Mouse (Mus musculus) liver, embryonic 12.5 days (tissue): ENCODE measurements around the gene Dusp13. TPM values are rescaled to one million over a fixed set of nuclear protein-coding genes. Genes with fewer than 3 reads are reported as not detected.

Experiments
- ATAC-seq: fragments of 200-750 bp; cut with Nextera tagmentation; 2 replicates; pipeline ENCODE4 v1.8.0; 2017; ENCODE audit warnings: moderate number of reproducible peaks, mild to moderate bottlenecking, moderate library complexity
- H3K27ac ChIP-seq: fragments of 300-500 bp; sonication (generic); 2 replicates; pipeline ENCODE4 v1.5.1; 2016; ENCODE audit warnings: mild to moderate bottlenecking
- H3K27me3 ChIP-seq: fragments of 300-500 bp; sonication (generic); replicated peaks from 2 replicates; pipeline ENCODE4 v1.6.1; 2016; ENCODE audit warnings: mild to moderate bottlenecking, moderate library complexity
- H3K36me3 ChIP-seq: fragments of 300-500 bp; sonication (generic); 2 replicates; pipeline ENCODE4 v1.6.1; 2016; ENCODE audit warnings: mild to moderate bottlenecking, moderate library complexity
- H3K4me1 ChIP-seq: fragments of 300-500 bp; sonication (generic); 2 replicates; pipeline ENCODE4 v1.6.1; 2016
- H3K4me2 ChIP-seq: fragments of 300-500 bp; sonication (generic); 2 replicates; pipeline ENCODE4 v1.6.1; 2016; ENCODE audit warnings: mild to moderate bottlenecking, moderate library complexity
- H3K4me3 ChIP-seq: fragments of 300-500 bp; sonication (generic); 2 replicates; pipeline ENCODE4 v1.5.1; 2016; ENCODE audit warnings: mild to moderate bottlenecking, moderate library complexity
- H3K9ac ChIP-seq: fragments of 300-500 bp; sonication (generic); 2 replicates; pipeline ENCODE4 v1.6.1; 2016; ENCODE audit warnings: mild to moderate bottlenecking, moderate library complexity
- H3K9me3 ChIP-seq: fragments of 300-500 bp; sonication (generic); replicated peaks from 2 replicates; pipeline ENCODE4 v1.6.1; 2016; ENCODE audit warnings: mild to moderate bottlenecking, moderate library complexity
- WGBS: fragments of 180-500 bp; shearing (Covaris S2); methylation state at CpG from one replicate; pipeline ENCODE4 v1.1.7; 2016; ENCODE audit not compliant: insufficient replicate concordance; 5-methylcytosine and 5-hydroxymethylcytosine counted together
- polyA plus RNA-seq: library from polyadenylated mRNA; unstranded; fragments of >200 nt; fragmentation: Nextera tagmentation; extraction: Ambion mirVana; gene quantifications from 2 replicates; pipeline ENCODE4 v1.2.1, GENCODE M21; 2016

Dusp13 gene
- polyA plus RNA-seq, 1 experiment from 2014 or later = not detected

- Histone ChIP-seq H3K27ac (no peak overlapping the region), H3K27me3 (0 out of 2 replicates have a peak, but pooled peaks cover 6% of the 10 kb centered on the region), H3K9me3 (no peaks in the 10 kb centered on the region), H3K4me3 (no peak overlapping the region), H3K4me2 (no peak overlapping the region), H3K4me1 (no peaks in the 10 kb centered on the region), H3K9ac (no peak overlapping the region), H3K36me3 (no peaks in the 10 kb centered on the region)
- ATAC-seq = no peak
- WGBS = 62% methylated on average over 4 of the region's 4 CpGs
These were observed 30.4 kb downstream of the Dusp13 start for GRCm38 (mm10) chr14:21720430-21721205.

GRCm38 (mm10) chr14:21719646-21720383 lies 31.2 kb downstream of the Dusp13 start:
- Histone ChIP-seq H3K9me3 (no peaks in the 10 kb centered on the region), H3K4me1 (no peaks in the 10 kb centered on the region), H3K27me3 (0 out of 2 replicates have a peak, but pooled peaks cover 3% of the 10 kb centered on the region), H3K27ac (no peak overlapping the region), H3K4me3 (no peak overlapping the region), H3K9ac (no peak overlapping the region), H3K36me3 (no peaks in the 10 kb centered on the region), H3K4me2 (no peak overlapping the region)
- WGBS = 44% methylated on average over 17 of the region's 17 CpGs
- ATAC-seq = no peak

GRCm38 (mm10) chr14:21714486-21714885 lies 36.5 kb downstream of the Dusp13 start, which contains the start of gene Dupd1:
TSS of gene Dupd1 (minus strand) at chr14:21714576.
- 56% methylated on average over 5 of the region's 5 CpGs for WGBS
- Histone ChIP-seq H3K27ac (no peak within 1 kb of the TSS), H3K9ac (no peak within 1 kb of the TSS), H3K9me3 (no peaks in the 10 kb centered on the region), H3K36me3 (no peaks in the 10 kb centered on the region), H3K27me3 (no peaks in the 10 kb centered on the region; the same call in 1 of the 2 replicates), H3K4me2 (no peak within 1 kb of the TSS), H3K4me1 (0 out of 2 replicates have a peak, but pooled peaks cover 5% of the 10 kb centered on the region), H3K4me3 (no peak within 1 kb of the TSS)
- no peak for ATAC-seq

- Histone ChIP-seq H3K4me1 (0 out of 2 replicates have a peak, but pooled peaks cover 5% of the 10 kb centered on the region), H3K4me2 (no peak overlapping the region), H3K27me3 (peaks cover 10% of the 10 kb centered on the region; the same call in 1 of the 2 replicates), H3K4me3 (no peak overlapping the region), H3K27ac (no peak overlapping the region), H3K9ac (no peak overlapping the region), H3K36me3 (no peaks in the 10 kb centered on the region), H3K9me3 (no peaks in the 10 kb centered on the region)
- 70% methylated on average over 2 of the region's 2 CpGs for WGBS
- ATAC-seq = no peak
These were observed 39.8 kb downstream of the Dusp13 start for GRCm38 (mm10) chr14:21711231-21711630.

GRCm38 (mm10) chr14:21709545-21709944 lies 41.4 kb downstream of the Dusp13 start:
- no peak for ATAC-seq
- no peak overlapping the region for H3K27ac ChIP-seq
- WGBS = 67% methylated on average over 2 of the region's 2 CpGs

GRCm38 (mm10) chr14:21706759-21707571 lies 44.0 kb downstream of the Dusp13 start:
- Histone ChIP-seq H3K4me2 (no peak overlapping the region), H3K4me3 (no peak overlapping the region), H3K4me1 (0 out of 2 replicates have a peak, but pooled peaks cover 5% of the 10 kb centered on the region), H3K27me3 (peaks cover 10% of the 10 kb centered on the region; the same call in 1 of the 2 replicates), H3K36me3 (no peaks in the 10 kb centered on the region), H3K27ac (peak overlapping the region; percentile 39; the same call in 1 of the 2 replicates), H3K9me3 (no peaks in the 10 kb centered on the region), H3K9ac (no peak overlapping the region)
- ATAC-seq = no peak
- 16% methylated on average over 12 of the region's 12 CpGs for WGBS

More at GRCm38 (mm10) chr14:21709545-21709944, 41.4 kb downstream of the Dusp13 start:
- H3K4me3 ChIP-seq = no peak overlapping the region
- H3K4me1 ChIP-seq = 0 out of 2 replicates have a peak, but pooled peaks cover 5% of the 10 kb centered on the region
- no peaks in the 10 kb centered on the region for H3K9me3 ChIP-seq
- H3K36me3 ChIP-seq = no peaks in the 10 kb centered on the region
- H3K9ac ChIP-seq = no peak overlapping the region
- peaks cover 10% of the 10 kb centered on the region; the same call in 1 of the 2 replicates for H3K27me3 ChIP-seq
- no peak overlapping the region for H3K4me2 ChIP-seq

GRCm38 (mm10) chr14:21705462-21705861 lies 45.5 kb downstream of the Dusp13 start:
- ATAC-seq = no peak
- no peaks in the 10 kb centered on the region for H3K9me3 ChIP-seq
- H3K4me2 ChIP-seq = no peak overlapping the region
- 64% methylated on average over 2 of the region's 2 CpGs for WGBS
- no peaks in the 10 kb centered on the region for H3K36me3 ChIP-seq
- H3K4me3 ChIP-seq = no peak overlapping the region
- H3K27me3 ChIP-seq = peaks cover 10% of the 10 kb centered on the region; the same call in 1 of the 2 replicates
- no peak overlapping the region for H3K9ac ChIP-seq
- no peak overlapping the region for H3K27ac ChIP-seq
- H3K4me1 ChIP-seq = 0 out of 2 replicates have a peak, but pooled peaks cover 5% of the 10 kb centered on the region

- WGBS = 33% methylated on average over 5 of the region's 5 CpGs
- Histone ChIP-seq H3K36me3 (no peaks in the 10 kb centered on the region), H3K4me3 (no peak overlapping the region), H3K27ac (no peak overlapping the region), H3K4me1 (no peaks in the 10 kb centered on the region), H3K27me3 (peaks cover 10% of the 10 kb centered on the region; the same call in 1 of the 2 replicates), H3K4me2 (no peak overlapping the region), H3K9ac (no peak overlapping the region), H3K9me3 (no peaks in the 10 kb centered on the region)
- no peak; the same call in 1 of the 2 replicates for ATAC-seq
These were observed 47.7 kb downstream of the Dusp13 start for GRCm38 (mm10) chr14:21703255-21703654.

GRCm38 (mm10) chr14:21702691-21703090 lies 48.3 kb downstream of the Dusp13 start:
- Histone ChIP-seq H3K4me2 (no peak overlapping the region), H3K27me3 (peaks cover 10% of the 10 kb centered on the region; the same call in 1 of the 2 replicates), H3K4me1 (no peaks in the 10 kb centered on the region), H3K9ac (no peak overlapping the region), H3K4me3 (no peak overlapping the region), H3K9me3 (no peaks in the 10 kb centered on the region), H3K27ac (no peak overlapping the region), H3K36me3 (no peaks in the 10 kb centered on the region)
- WGBS = 75% methylated on average over 8 of the region's 8 CpGs
- no peak for ATAC-seq

GRCm38 (mm10) chr14:21696186-21696830 lies 54.7 kb downstream of the Dusp13 start:
- peak overlapping the region; percentile 12; the same call in 1 of the 2 replicates for H3K4me2 ChIP-seq
- WGBS = 64% methylated on average over 7 of the region's 7 CpGs
- H3K4me3 ChIP-seq = no peak overlapping the region
- H3K27ac ChIP-seq = no peak overlapping the region
- H3K36me3 ChIP-seq = no peaks in the 10 kb centered on the region
- peaks cover 8% of the 10 kb centered on the region; the same call in 1 of the 2 replicates for H3K9me3 ChIP-seq
- ATAC-seq = no peak
- H3K27me3 ChIP-seq = no peaks in the 10 kb centered on the region
- no peak overlapping the region for H3K9ac ChIP-seq
- H3K4me1 ChIP-seq = peaks cover 13% of the 10 kb centered on the region

GRCm38 (mm10) chr14:21695020-21695419 lies 56.0 kb downstream of the Dusp13 start:
- no peaks in the 10 kb centered on the region for H3K27me3 ChIP-seq
- no peak for ATAC-seq
- no peak overlapping the region for H3K4me2 ChIP-seq
- H3K4me3 ChIP-seq = no peak overlapping the region
- H3K27ac ChIP-seq = no peak overlapping the region
- H3K9ac ChIP-seq = no peak overlapping the region
- no peaks in the 10 kb centered on the region for H3K36me3 ChIP-seq
- peaks cover 8% of the 10 kb centered on the region; the same call in 1 of the 2 replicates for H3K9me3 ChIP-seq
- 59% methylated on average over 6 of the region's 6 CpGs for WGBS
- H3K4me1 ChIP-seq = peaks cover 13% of the 10 kb centered on the region
